Mouse (Mus musculus): ENCODE data around the gene March1.

DNA sequence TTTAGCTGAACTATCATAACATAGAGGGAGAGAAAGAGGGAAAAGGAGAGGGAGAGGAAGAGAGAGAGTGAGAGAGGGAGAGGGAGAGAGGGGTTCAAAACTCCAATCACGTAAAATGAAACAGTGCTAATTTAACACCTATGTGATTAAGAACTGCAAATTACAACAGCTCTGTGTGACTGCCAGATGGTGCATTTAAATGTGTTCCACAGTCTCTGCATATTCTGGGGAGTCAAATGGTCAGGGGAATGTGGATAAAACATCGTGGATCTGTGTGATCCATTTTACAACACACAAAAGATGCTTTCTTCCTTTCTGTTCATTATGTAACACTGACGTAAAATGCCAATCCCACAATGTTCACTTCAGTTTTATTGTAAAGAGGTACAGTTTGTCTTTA is 416.0 kb downstream of the March1 start:
- TF ChIP-seq MYOD1 (IDR thresholded peaks at IDR 0.05; ENCODE audit: control insufficient read depth, insufficient read length, low read depth): no peak
- TF ChIP-seq CTCF (IDR thresholded peaks at IDR 0.05; ENCODE audit: control insufficient read depth, insufficient read depth, insufficient read length): no peak
- TF ChIP-seq FOSL1 (IDR thresholded peaks at IDR 0.05; ENCODE audit: insufficient read depth, low read length, poor library complexity, severe bottlenecking): no peak
- TF ChIP-seq MYOG (IDR thresholded peaks at IDR 0.05; ENCODE audit: control insufficient read depth, extremely low read depth, insufficient read length): no peak
- no peak for TF ChIP-seq USF1 (IDR thresholded peaks at IDR 0.05; ENCODE audit: low read depth)

Measured in C2C12 (cell line).